Mouse (Mus musculus) stomach, postnatal 0 days (tissue): Measurements from ENCODE around the gene Smc1b.

ENCODE experiments used
- CTCF ChIP-seq: IDR thresholded peaks from 2 replicates; pipeline ENCODE4 v1.5.1; 2016; ENCODE audit warnings: antibody characterized with exemption, low read depth, mild to moderate bottlenecking, moderate library complexity
- EP300 ChIP-seq: optimal IDR thresholded peaks from 2 replicates; pipeline ENCODE3; 2016; ENCODE audit warnings: antibody characterized with exemption

DNA sequence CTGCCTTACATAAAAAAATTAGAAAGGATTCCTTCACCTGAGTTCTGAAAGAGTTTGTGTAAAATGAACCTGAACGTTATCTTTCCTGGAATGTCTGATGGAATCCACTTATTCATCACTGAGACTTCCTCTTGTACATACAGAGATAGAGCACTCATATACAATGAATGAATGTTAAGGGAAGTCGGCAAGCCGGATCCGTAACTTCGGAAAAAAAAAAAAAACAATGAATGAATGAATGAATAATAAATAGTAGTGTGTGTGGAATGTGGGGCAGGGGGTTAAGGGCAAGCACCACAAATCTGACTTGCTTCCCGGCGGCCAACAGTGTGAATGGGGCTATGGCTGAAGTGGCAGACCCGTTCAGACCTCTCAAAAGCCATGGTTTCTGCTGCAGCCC, 45.8 kb upstream of the Smc1b start:
- TF ChIP-seq EP300 (no peak), CTCF (no peak)
